Mouse (Mus musculus) MN1 (cell line): ENCODE measurements at regions not wholly inside any gene's neighbourhood (a gene's known extent, or its start where the extent isn't known, plus 50 kb on each side); places are given as distances from the start of the nearest gene placed in this dataset.

Source experiments
- DNase-seq: peaks from one replicate; pipeline ENCODE4 v3.0.0-alpha.2; 2016; ENCODE audit warnings: low spot score

GRCm38 (mm10) chr6:93133940-93134339, 190.6 kb upstream of the Adamts9 start:
- DNase-seq: peak; percentile 51

GRCm38 (mm10) chr6:93130946-93131685, 187.8 kb upstream of the Adamts9 start:
- no peak for DNase-seq

GRCm38 (mm10) chr6:93119482-93119881, 176.2 kb upstream of the Adamts9 start:
- no peak for DNase-seq

- no peak for DNase-seq
Observed at GRCm38 (mm10) chr6:93113361-93113760, 170.1 kb upstream of the Adamts9 start.

GRCm38 (mm10) chr6:93094730-93095360, 151.6 kb upstream of the Adamts9 start:
- peak; percentile 65 for DNase-seq

GRCm38 (mm10) chr6:93093770-93094169, 150.5 kb upstream of the Adamts9 start:
- DNase-seq: no peak

- no peak for DNase-seq
Observed at GRCm38 (mm10) chr6:93087329-93087728, 144.0 kb upstream of the Adamts9 start.

GRCm38 (mm10) chr6:93084286-93084685, 141.0 kb upstream of the Adamts9 start:
- DNase-seq: no peak

- no peak for DNase-seq
Observed at GRCm38 (mm10) chr6:93083716-93084115, 140.4 kb upstream of the Adamts9 start.

- DNase-seq: no peak
Observed at GRCm38 (mm10) chr6:93082205-93082604, 138.9 kb upstream of the Adamts9 start.

GRCm38 (mm10) chr6:93076681-93077080, 133.4 kb upstream of the Adamts9 start:
- DNase-seq: no peak

- no peak for DNase-seq
Observed at GRCm38 (mm10) chr6:93075867-93076266, 132.6 kb upstream of the Adamts9 start.

- no peak for DNase-seq
Observed at GRCm38 (mm10) chr6:93075011-93075410, 131.7 kb upstream of the Adamts9 start.

- DNase-seq: no peak
Observed at GRCm38 (mm10) chr6:93070916-93071315, 127.6 kb upstream of the Adamts9 start.

- DNase-seq: no peak
Observed at GRCm38 (mm10) chr6:93067808-93068207, 124.5 kb upstream of the Adamts9 start.

- peak; percentile 9 for DNase-seq
Observed at GRCm38 (mm10) chr6:93066553-93067376, 123.5 kb upstream of the Adamts9 start.

GRCm38 (mm10) chr6:93065917-93066552, 122.7 kb upstream of the Adamts9 start:
- peak; percentile 53 for DNase-seq

- peak; percentile 9 for DNase-seq
Observed at GRCm38 (mm10) chr6:93065366-93065765, 122.1 kb upstream of the Adamts9 start.

- DNase-seq: no peak
Observed at GRCm38 (mm10) chr6:93064366-93064765, 121.1 kb upstream of the Adamts9 start.

GRCm38 (mm10) chr6:93061741-93062140, 118.4 kb upstream of the Adamts9 start:
- DNase-seq: no peak

GRCm38 (mm10) chr6:93045524-93045923, 102.2 kb upstream of the Adamts9 start:
- DNase-seq: no peak

- no peak for DNase-seq
Observed at GRCm38 (mm10) chr6:93041041-93041440, 97.7 kb upstream of the Adamts9 start.
